Mouse (Mus musculus) 3T3-L1 (cell line): ENCODE results near the gene Gm26620.

ENCODE experiments used
- DNase-seq: peaks from one replicate; pipeline ENCODE4 v3.0.0-alpha.2; 2015; ENCODE audit warnings: low read depth, low spot score

The Gm26620 gene

GRCm38 (mm10) chr1:170911907-170912660 lies 27.2 kb downstream of the Gm26620 start:
- DNase-seq = peak; percentile 97

GRCm38 (mm10) chr1:170912891-170913615 lies 28.2 kb downstream of the Gm26620 start, which contains the start of gene Fcrlb:
Fcrlb (minus strand) TSS chr1:170912941.
- DNase-seq = peak; percentile 76

GRCm38 (mm10) chr1:170915657-170916056 lies 30.8 kb downstream of the Gm26620 start:
- no peak for DNase-seq

GRCm38 (mm10) chr1:170919308-170919707 lies 34.4 kb downstream of the Gm26620 start:
- no peak for DNase-seq

- no peak for DNase-seq
Observed at GRCm38 (mm10) chr1:170924485-170924884, 39.6 kb downstream of the Gm26620 start.

- DNase-seq = no peak
Observed at GRCm38 (mm10) chr1:170926941-170927340, 42.1 kb downstream of the Gm26620 start.

GRCm38 (mm10) chr1:170927378-170927777 lies 42.5 kb downstream of the Gm26620 start, which contains the start of gene Fcrla:
Fcrla (minus strand) TSS chr1:170927583.
- DNase-seq = no peak

GRCm38 (mm10) chr1:170928467-170928866 lies 43.6 kb downstream of the Gm26620 start:
- no peak for DNase-seq

- no peak for DNase-seq
Observed at GRCm38 (mm10) chr1:170929245-170929644, 44.4 kb downstream of the Gm26620 start.

GRCm38 (mm10) chr1:170932043-170932442 lies 47.2 kb downstream of the Gm26620 start:
- no peak for DNase-seq

GRCm38 (mm10) chr1:170933386-170933920 lies 48.6 kb downstream of the Gm26620 start:
- DNase-seq = no peak

- DNase-seq = no peak
Observed at GRCm38 (mm10) chr1:170933940-170934339, 49.1 kb downstream of the Gm26620 start.

- no peak for DNase-seq
Observed at GRCm38 (mm10) chr1:170934383-170934782, 49.5 kb downstream of the Gm26620 start.
